15 mouse cellular contexts compared by ENCODE assay signal in genomic region chr11:115467217-115467618, GRCm38 (mm10). TPM values are rescaled to one million over a fixed set of nuclear protein-coding genes. Genes with fewer than 3 reads are reported as not detected.
A peak's percentile ranks its signal among the peaks of the same experiment; 100 is the strongest.
DNase-seq lines count a peak whose midpoint lies in the region; ATAC-seq lines count a peak whose summit lies in the region.
"Had no signal": no experiment of that assay in that cellular context is flagged by ENCODE, and none has a peak within 500 bp of the region (broad histone marks: within the 10 kb centered on the region; RNA-seq: fewer than 3 reads in every experiment).

No protein-coding gene starts in this region.

- H3K36me3 ChIP-seq in hindbrain, embryonic 11.5 days (ENCODE audit: control insufficient read depth, insufficient read depth, low read length), result no peaks in the 10 kb centered on the region
- H3K36me3 ChIP-seq in hindbrain, embryonic 14.5 days (replicated peaks; ENCODE audit: control insufficient read depth, insufficient read depth), result no peaks in the 10 kb centered on the region
- no peaks in the 10 kb centered on the region for H3K36me3 ChIP-seq in embryonic facial prominence, embryonic 12.5 days
- H3K36me3 ChIP-seq: liver, embryonic 13.5 days had no signal

- no peaks in the 10 kb centered on the region for H3K4me1 ChIP-seq in hindbrain, embryonic 11.5 days (replicated peaks; ENCODE audit: control insufficient read depth, insufficient read depth, low read length)
- no peaks in the 10 kb centered on the region for H3K4me1 ChIP-seq in hindbrain, embryonic 14.5 days (replicated peaks; ENCODE audit: control insufficient read depth, insufficient read depth, low read length)
- H3K4me1 ChIP-seq in embryonic facial prominence, embryonic 12.5 days, result peaks cover 13% of the 10 kb centered on the region
- H3K4me1 ChIP-seq: liver, embryonic 13.5 days had no signal

- H3K9ac ChIP-seq in hindbrain, embryonic 11.5 days (ENCODE audit: low read depth, low read length), result no peak overlapping the region
- no peak overlapping the region for H3K9ac ChIP-seq in hindbrain, embryonic 14.5 days
- H3K9ac ChIP-seq in embryonic facial prominence, embryonic 12.5 days, result no peak overlapping the region
- H3K9ac ChIP-seq: liver, embryonic 13.5 days had no signal

- 33% methylated on average over 4 of the region's 4 CpGs for WGBS in hindbrain, embryonic 11.5 days
- 46% methylated on average over 4 of the region's 4 CpGs for WGBS in hindbrain, embryonic 14.5 days
- WGBS in embryonic facial prominence, embryonic 12.5 days, result 13% methylated on average over 4 of the region's 4 CpGs

- no peak overlapping the region for H3K27ac ChIP-seq in hindbrain, embryonic 11.5 days (ENCODE audit: low read depth, low read length)
- H3K27ac ChIP-seq in hindbrain, embryonic 14.5 days, result no peak overlapping the region
- H3K27ac ChIP-seq in embryonic facial prominence, embryonic 12.5 days, result peak overlapping the region; percentile 68
- H3K27ac ChIP-seq: liver, embryonic 13.5 days had no signal

- H3K4me3 ChIP-seq in hindbrain, embryonic 11.5 days (ENCODE audit: low read depth, low read length), result no peak overlapping the region
- no peak overlapping the region for H3K4me3 ChIP-seq in hindbrain, embryonic 14.5 days (replicated peaks; ENCODE audit: low read length)
- H3K4me3 ChIP-seq in embryonic facial prominence, embryonic 12.5 days, result no peak overlapping the region
- H3K4me3 ChIP-seq: liver, embryonic 13.5 days had no signal

- peak; percentile 42 for DNase-seq in hindbrain, embryonic 11.5 days (ENCODE audit: low spot score)
- no peak for DNase-seq in hindbrain, embryonic 14.5 days (ENCODE audit: low spot score)
- DNase-seq in NIH3T3 (ENCODE audit: low read depth), result peak; percentile 51
- peak; percentile 89 for DNase-seq in mesoderm, embryonic 11.5 days (ENCODE audit: low read depth, low spot score)
- DNase-seq in adrenal gland, postnatal 4 days (ENCODE audit: low spot score in 2 of 2), result no peak
- no peak for DNase-seq in ovary, adult 18-20 months (ENCODE audit: low spot score)
- DNase-seq: adrenal gland, postnatal 10 days; heart, adult 18-20 months; kidney, postnatal 10 days; liver, embryonic 13.5 days; lung, postnatal 36 days; thymus, postnatal 25 days had no signal

- ATAC-seq in hindbrain, embryonic 11.5 days (ENCODE audit: low FRiP score), result no peak
- ATAC-seq in hindbrain, embryonic 14.5 days (ENCODE audit: low FRiP score), result no peak
- ATAC-seq in embryonic facial prominence, embryonic 12.5 days (ENCODE audit: insufficient number of reproducible peaks, insufficient read depth, low FRiP score, low TSS enrichment), result peak; percentile 22; the same call in 1 of the 2 replicates

- no peak overlapping the region for H3K4me2 ChIP-seq in hindbrain, embryonic 11.5 days (replicated peaks; ENCODE audit: low read depth, low read length)
- H3K4me2 ChIP-seq in hindbrain, embryonic 14.5 days (replicated peaks), result no peak overlapping the region
- peak overlapping the region; percentile 6; the same call in 1 of the 2 replicates for H3K4me2 ChIP-seq in embryonic facial prominence, embryonic 12.5 days (replicated peaks)
- H3K4me2 ChIP-seq: liver, embryonic 13.5 days had no signal

- no peaks in the 10 kb centered on the region for H3K9me3 ChIP-seq in hindbrain, embryonic 11.5 days (ENCODE audit: control insufficient read depth, low read length)
- no peaks in the 10 kb centered on the region for H3K9me3 ChIP-seq in hindbrain, embryonic 14.5 days (ENCODE audit: control insufficient read depth, low read length)
- H3K9me3 ChIP-seq in embryonic facial prominence, embryonic 12.5 days, result no peaks in the 10 kb centered on the region
- H3K9me3 ChIP-seq: liver, embryonic 13.5 days had no signal

- H3K27me3 ChIP-seq in hindbrain, embryonic 11.5 days (ENCODE audit: control insufficient read depth, insufficient read depth, low read length), result no peaks in the 10 kb centered on the region
- H3K27me3 ChIP-seq in hindbrain, embryonic 14.5 days (ENCODE audit: control insufficient read depth, insufficient read depth, low read length), result no peaks in the 10 kb centered on the region
- no peaks in the 10 kb centered on the region for H3K27me3 ChIP-seq in embryonic facial prominence, embryonic 12.5 days

RNA-seq across cellular contexts. Expression of gene Slc16a5, which starts 4.9 kb away (rescaled TPM):
- 0.11 TPM in 1 of 2 replicates, not detected in the other for polyA plus RNA-seq in hindbrain, embryonic 11.5 days (2014; fragmentation: Nextera tagmentation; extraction: Ambion mirVana)
- 0.18 TPM in 1 of 2 replicates, not detected in the other for polyA plus RNA-seq in hindbrain, embryonic 14.5 days (2014; fragmentation: Nextera tagmentation; extraction: Ambion mirVana)
- polyA plus RNA-seq in embryonic facial prominence, embryonic 12.5 days (2016; fragmentation: Nextera tagmentation; extraction: Ambion mirVana), result 0.22 and 0.28 TPM in 2 replicates
- total RNA-seq in adrenal gland, postnatal 4 days (2021), result 1 to 10 TPM in 1 of 2 experiments, under 1 TPM in 1; 0.51 to 3.6 TPM
- total RNA-seq: left cerebral cortex, adult 18-20 months had no signal
- polyA plus RNA-seq: cortical plate, adult 2 months; liver, embryonic 13.5 days had no signal

RNA-seq across cellular contexts. Expression of gene Armc7, which starts 8.2 kb away (rescaled TPM):
- 7.5 and 9.0 TPM in 2 replicates for polyA plus RNA-seq in hindbrain, embryonic 11.5 days (2014; fragmentation: Nextera tagmentation; extraction: Ambion mirVana)
- 14.2 and 14.8 TPM in 2 replicates for polyA plus RNA-seq in hindbrain, embryonic 14.5 days (2014; fragmentation: Nextera tagmentation; extraction: Ambion mirVana)
- polyA plus RNA-seq in embryonic facial prominence, embryonic 12.5 days (2016; fragmentation: Nextera tagmentation; extraction: Ambion mirVana), result 10.3 and 10.7 TPM in 2 replicates
- total RNA-seq in adrenal gland, postnatal 4 days (2021), result 1 to 10 TPM; 7.6 to 8.5 TPM

RNA-seq across cellular contexts. Expression of gene Nt5c, which starts 24.4 kb away (rescaled TPM):
- polyA plus RNA-seq in hindbrain, embryonic 11.5 days (2014; fragmentation: Nextera tagmentation; extraction: Ambion mirVana), result 75.8 and 84.6 TPM in 2 replicates
- polyA plus RNA-seq in hindbrain, embryonic 14.5 days (2014; fragmentation: Nextera tagmentation; extraction: Ambion mirVana), result 85.3 and 98.0 TPM in 2 replicates
- polyA plus RNA-seq in embryonic facial prominence, embryonic 12.5 days (2016; fragmentation: Nextera tagmentation; extraction: Ambion mirVana), result 73.7 and 80.6 TPM in 2 replicates
- 100 to 1,000 TPM in 1 of 2 experiments, 10 to 100 TPM in 1; 91.6 to 113 TPM for total RNA-seq in adrenal gland, postnatal 4 days (2021)

RNA-seq across cellular contexts. Expression of gene Trim80, which starts 26.9 kb away (rescaled TPM):
- polyA plus RNA-seq in hindbrain, embryonic 11.5 days (2014; fragmentation: Nextera tagmentation; extraction: Ambion mirVana), result not detected in 2 replicates
- not detected in 2 replicates for polyA plus RNA-seq in hindbrain, embryonic 14.5 days (2014; fragmentation: Nextera tagmentation; extraction: Ambion mirVana)
- not detected in 2 replicates for polyA plus RNA-seq in embryonic facial prominence, embryonic 12.5 days (2016; fragmentation: Nextera tagmentation; extraction: Ambion mirVana)
- not detected for total RNA-seq in adrenal gland, postnatal 4 days (2021)
- total RNA-seq: heart, adult 18-20 months; left cerebral cortex, adult 18-20 months had no signal
- polyA plus RNA-seq: cortical plate, adult 2 months had no signal

RNA-seq across cellular contexts. Expression of gene Jpt1, which starts 47.0 kb away (rescaled TPM):
- 990 and 1,006 TPM in 2 replicates for polyA plus RNA-seq in hindbrain, embryonic 11.5 days (2014; fragmentation: Nextera tagmentation; extraction: Ambion mirVana)
- 1,350 and 1,384 TPM in 2 replicates for polyA plus RNA-seq in hindbrain, embryonic 14.5 days (2014; fragmentation: Nextera tagmentation; extraction: Ambion mirVana)
- polyA plus RNA-seq in embryonic facial prominence, embryonic 12.5 days (2016; fragmentation: Nextera tagmentation; extraction: Ambion mirVana), result 591 and 626 TPM in 2 replicates
- total RNA-seq in adrenal gland, postnatal 4 days (2021), result 100 to 1,000 TPM; 149 to 164 TPM

Comparison
In these comparisons a context has a peak if more than half of its experiments do, and no peak if none do; other contexts are left out.
1. DNase-seq: peak in hindbrain, embryonic 11.5 days (single experiment), NIH3T3 (single experiment) and mesoderm, embryonic 11.5 days (single experiment); none in hindbrain, embryonic 14.5 days (single experiment), adrenal gland, postnatal 4 days (0 of 2) and ovary, adult 18-20 months (single experiment).